Mouse (Mus musculus) hindbrain, embryonic 10.5 days (tissue): ENCODE measurements around the gene Ago1. TPM values are rescaled to one million over a fixed set of nuclear protein-coding genes. Genes with fewer than 3 reads are reported as not detected.

Source experiments
- DNase-seq: peaks from one replicate; pipeline ENCODE4 v3.0.0-alpha.2; 2017; ENCODE audit warnings: low spot score
- H3K27ac ChIP-seq: fragments of 300-500 bp; sonication (generic); 2 replicates; pipeline ENCODE4 v1.5.1; 2016; ENCODE audit warnings: mild to moderate bottlenecking, moderate library complexity
- H3K27me3 ChIP-seq: fragments of 300-500 bp; sonication (generic); 2 replicates; pipeline ENCODE4 v1.6.1; 2016; ENCODE audit warnings: mild to moderate bottlenecking; ENCODE audit not compliant: poor library complexity, insufficient read depth, severe bottlenecking
- H3K36me3 ChIP-seq: fragments of 300-500 bp; sonication (generic); 2 replicates; pipeline ENCODE4 v1.6.1; 2016; ENCODE audit warnings: mild to moderate bottlenecking, moderate library complexity
- H3K4me1 ChIP-seq: fragments of 300-500 bp; sonication (generic); replicated peaks from 2 replicates; pipeline ENCODE4 v1.6.1; 2016; ENCODE audit warnings: mild to moderate bottlenecking
- H3K4me3 ChIP-seq: fragments of 300-500 bp; sonication (generic); 2 replicates; pipeline ENCODE4 v1.5.1; 2016; ENCODE audit warnings: mild to moderate bottlenecking, moderate library complexity
- H3K9me3 ChIP-seq: fragments of 300-500 bp; sonication (generic); 2 replicates; pipeline ENCODE4 v1.6.1; 2016; ENCODE audit warnings: mild to moderate bottlenecking, moderate library complexity
- WGBS: fragments of 180-500 bp; shearing (Covaris S2); methylation state at CpG from one replicate; pipeline ENCODE4 v1.1.7; 2016; 5-methylcytosine and 5-hydroxymethylcytosine counted together
- polyA plus RNA-seq: library from polyadenylated mRNA; unstranded; fragments of >200 nt; fragmentation: Nextera tagmentation; extraction: Ambion mirVana; gene quantifications from 2 replicates; pipeline ENCODE4 v1.2.1, GENCODE M21; 2016

Gene Ago1
- polyA plus RNA-seq, result 11.8 and 13.2 TPM in 2 replicates

DNA sequence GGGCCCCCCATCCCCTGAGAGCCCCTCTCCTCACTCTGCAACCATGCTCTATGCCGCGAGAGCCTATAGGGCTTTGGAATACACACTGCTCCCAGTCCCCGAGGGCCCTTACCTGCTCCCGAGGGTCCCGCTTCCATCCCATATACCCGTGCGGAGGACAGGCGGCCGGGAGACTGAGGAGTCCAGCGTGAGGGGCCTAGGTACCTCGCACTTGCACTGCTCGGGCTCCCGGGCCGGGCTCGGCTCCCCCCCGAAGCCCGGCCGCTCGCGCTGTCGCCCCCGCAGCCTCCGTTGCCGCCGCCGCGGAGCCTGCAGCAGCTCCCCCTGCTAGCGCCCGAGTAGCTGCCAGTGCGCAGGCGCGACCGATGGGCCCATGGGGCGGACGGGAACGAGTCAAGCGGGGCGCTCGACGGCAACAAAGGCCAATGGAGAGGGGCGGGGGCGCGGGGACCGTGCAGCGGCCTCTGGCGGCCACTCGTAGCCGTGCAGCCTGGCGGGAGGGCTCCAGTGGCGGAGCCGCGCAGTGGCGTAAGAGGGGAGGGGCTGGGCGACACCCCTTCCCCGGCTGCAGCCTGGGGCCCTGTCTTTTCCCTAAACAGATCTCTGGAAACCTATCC is at the start of gene Ago1:
Ago1 (minus strand) TSS at position 299 of the 617 bp plus-strand sequence.
- H3K4me3 ChIP-seq, result peak within 1 kb of the TSS; percentile 96
- H3K27me3 ChIP-seq, result no peaks in the 10 kb centered on the region
- H3K4me1 ChIP-seq, result peaks cover 58% of the 10 kb centered on the region
- WGBS, result under 1% methylated on average over 55 of the region's 55 CpGs
- H3K36me3 ChIP-seq, result peaks cover 7% of the 10 kb centered on the region
- DNase-seq, result peak; percentile 97
- peak within 1 kb of the TSS; percentile 99 for H3K27ac ChIP-seq
- H3K9me3 ChIP-seq, result no peaks in the 10 kb centered on the region

DNA sequence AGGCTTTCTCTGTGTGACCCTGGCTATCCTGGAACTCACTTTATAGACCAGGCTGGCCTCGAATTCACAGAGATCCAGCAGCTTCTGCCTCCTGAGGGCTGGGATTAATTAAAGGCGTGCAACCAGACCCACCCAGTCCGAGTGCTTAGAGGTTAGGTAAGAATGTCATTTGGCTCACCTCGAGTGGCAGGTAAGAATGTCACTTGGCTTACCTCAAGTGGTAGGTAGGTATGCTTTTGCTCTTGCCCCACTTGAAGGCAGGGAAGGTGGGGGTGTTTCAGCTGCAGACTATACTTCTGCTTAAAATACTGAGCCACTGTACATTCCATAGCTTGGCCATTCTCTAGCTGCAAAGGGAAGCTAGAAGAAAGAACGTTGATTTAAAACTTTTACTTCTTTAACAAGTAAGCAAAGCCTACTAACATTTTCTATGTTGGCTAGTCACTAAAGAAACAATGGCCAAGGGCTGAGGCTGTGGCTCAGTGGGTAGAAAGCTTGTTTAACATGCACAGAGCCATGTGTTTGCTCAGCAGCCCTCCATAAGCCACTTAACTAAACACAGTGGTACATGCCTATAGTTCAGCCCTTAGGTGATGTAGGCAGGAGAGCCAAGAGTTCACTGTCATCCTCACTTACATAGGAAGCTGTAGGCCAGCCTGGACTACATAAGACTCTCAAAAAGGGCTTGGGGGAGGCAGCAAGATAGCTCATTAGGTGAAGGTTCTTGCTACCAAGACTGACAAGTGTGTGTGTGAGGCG is 44.1 kb upstream of the Ago1 start:
- 87% methylated on average over 6 of the region's 6 CpGs for whole genome bisulfite sequencing
- Histone ChIP-seq H3K9me3 (no peaks in the 10 kb centered on the region), H3K4me1 (0 out of 2 replicates have a peak, but pooled peaks cover 4% of the 10 kb centered on the region), H3K27me3 (no peaks in the 10 kb centered on the region), H3K27ac (no peak overlapping the region), H3K36me3 (peaks cover 26% of the 10 kb centered on the region), H3K4me3 (no peak overlapping the region)
- no peak for DNase-seq

DNA sequence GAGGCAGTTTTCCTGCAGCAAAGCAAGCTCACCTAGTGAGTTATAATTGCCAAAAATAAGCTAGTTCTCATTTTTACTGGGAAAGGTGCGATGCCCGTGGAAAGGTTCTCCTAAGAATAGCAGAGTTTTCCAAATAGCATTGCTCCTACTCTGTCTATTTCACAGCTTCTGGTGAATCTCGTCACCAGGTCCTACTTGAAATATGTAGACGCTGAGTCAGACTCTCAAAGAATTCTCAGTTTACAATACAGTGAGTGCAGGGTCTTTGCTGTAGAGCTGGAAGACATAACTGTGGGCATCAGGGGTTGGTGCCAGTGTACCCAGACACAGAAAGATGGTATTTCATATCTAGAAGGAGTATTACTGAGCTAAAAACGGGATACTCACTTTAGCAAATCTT is 42.6 kb upstream of the Ago1 start:
- Histone ChIP-seq H3K27ac (no peak overlapping the region), H3K4me1 (0 out of 2 replicates have a peak, but pooled peaks cover 4% of the 10 kb centered on the region), H3K4me3 (no peak overlapping the region), H3K9me3 (no peaks in the 10 kb centered on the region), H3K36me3 (peaks cover 33% of the 10 kb centered on the region), H3K27me3 (no peaks in the 10 kb centered on the region)
- DNase-seq, result no peak
- WGBS, result 88% methylated on average over 5 of the region's 5 CpGs

DNA sequence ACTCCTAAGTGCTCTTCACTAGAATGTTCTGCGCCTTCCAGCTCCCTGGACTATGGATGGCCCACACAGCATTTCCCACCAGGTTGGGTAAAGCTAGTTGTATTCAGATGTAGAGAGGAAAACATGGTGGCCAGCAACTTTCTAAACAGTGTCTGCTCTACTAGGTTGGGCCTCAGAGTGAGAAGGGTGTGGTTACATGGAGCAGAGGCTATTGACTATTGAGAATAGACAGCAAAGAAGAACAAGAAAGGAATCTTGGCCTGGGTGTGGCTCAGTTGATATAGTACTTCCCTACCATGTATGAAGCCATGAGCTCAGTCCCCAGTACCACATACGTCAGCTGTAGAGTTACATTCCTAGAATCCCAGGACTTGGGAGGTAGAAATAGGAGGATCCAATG is 40.7 kb upstream of the Ago1 start:
- Histone ChIP-seq H3K4me3 (no peak overlapping the region), H3K4me1 (0 out of 2 replicates have a peak, but pooled peaks cover 4% of the 10 kb centered on the region), H3K36me3 (peaks cover 33% of the 10 kb centered on the region), H3K9me3 (no peaks in the 10 kb centered on the region), H3K27me3 (no peaks in the 10 kb centered on the region), H3K27ac (no peak overlapping the region)
- no peak for DNase-seq
- WGBS, result 94% methylated on average over 2 of the region's 2 CpGs

DNA sequence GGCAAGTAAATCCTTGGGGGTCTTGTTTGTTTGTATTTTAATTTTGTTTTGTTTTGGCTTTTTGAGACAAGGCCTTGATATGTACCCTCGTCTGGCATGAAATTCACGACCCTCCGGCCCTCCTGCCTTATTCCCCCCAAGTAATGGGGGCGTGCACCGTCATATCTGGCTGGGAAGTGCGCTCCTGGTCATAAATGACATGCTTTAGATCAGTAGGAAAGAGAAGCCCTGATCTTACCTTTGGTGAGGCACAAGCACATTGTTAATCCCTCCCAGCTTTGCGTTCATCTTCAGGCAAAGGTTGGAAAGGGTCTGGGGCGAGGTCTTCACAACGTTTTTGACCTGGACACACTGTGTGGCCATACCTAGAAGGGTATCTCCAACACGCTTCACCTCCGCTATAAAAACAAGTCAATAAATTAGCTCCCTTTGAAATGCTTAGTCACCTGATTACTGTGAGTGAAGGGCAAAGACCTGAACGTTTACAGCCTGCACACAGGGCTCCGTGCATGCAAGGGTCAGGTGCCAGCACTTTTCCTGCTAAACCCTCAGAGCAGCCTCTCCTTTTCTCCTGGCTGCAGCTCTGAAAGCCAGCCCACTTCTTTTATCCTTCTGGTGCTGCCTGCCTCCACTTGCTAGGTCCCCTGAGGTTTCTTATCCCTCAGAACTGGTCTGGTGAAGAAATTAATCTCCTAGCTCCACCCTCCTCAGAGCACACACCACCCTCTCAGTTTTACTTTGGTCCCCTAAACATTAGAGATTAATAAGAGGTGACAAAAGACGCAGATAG is 39.9 kb upstream of the Ago1 start:
- Histone ChIP-seq H3K9me3 (no peaks in the 10 kb centered on the region), H3K4me1 (0 out of 2 replicates have a peak, but pooled peaks cover 4% of the 10 kb centered on the region), H3K27me3 (no peaks in the 10 kb centered on the region), H3K4me3 (no peak overlapping the region), H3K27ac (no peak overlapping the region), H3K36me3 (peaks cover 31% of the 10 kb centered on the region)
- no peak for DNase-seq
- 80% methylated on average over 14 of the region's 14 CpGs for whole genome bisulfite sequencing

DNA sequence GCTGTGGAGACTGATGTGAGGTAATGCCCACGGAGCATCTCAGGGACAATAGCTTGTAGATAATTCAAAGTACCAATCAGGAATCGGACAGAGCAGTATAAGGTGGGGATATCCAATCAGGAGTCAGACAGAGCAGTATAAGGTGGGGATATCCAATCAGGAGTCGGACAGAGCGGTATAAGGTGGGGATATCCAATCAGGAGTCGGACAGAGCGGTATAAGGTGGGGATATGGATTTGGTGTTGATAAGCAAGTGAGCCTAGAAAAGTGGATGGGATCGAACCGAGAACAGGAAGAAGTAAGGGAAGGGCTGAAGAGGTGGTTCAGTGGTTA is 34.6 kb upstream of the Ago1 start:
- DNase-seq, result no peak
- no peak overlapping the region for H3K27ac ChIP-seq
- 0 out of 2 replicates have a peak, but pooled peaks cover 5% of the 10 kb centered on the region for H3K4me1 ChIP-seq
- no peaks in the 10 kb centered on the region for H3K9me3 ChIP-seq
- WGBS, result 48% methylated on average over 8 of the region's 8 CpGs
- no peaks in the 10 kb centered on the region for H3K27me3 ChIP-seq
- H3K36me3 ChIP-seq, result peaks cover 11% of the 10 kb centered on the region
- H3K4me3 ChIP-seq, result no peak overlapping the region

DNA sequence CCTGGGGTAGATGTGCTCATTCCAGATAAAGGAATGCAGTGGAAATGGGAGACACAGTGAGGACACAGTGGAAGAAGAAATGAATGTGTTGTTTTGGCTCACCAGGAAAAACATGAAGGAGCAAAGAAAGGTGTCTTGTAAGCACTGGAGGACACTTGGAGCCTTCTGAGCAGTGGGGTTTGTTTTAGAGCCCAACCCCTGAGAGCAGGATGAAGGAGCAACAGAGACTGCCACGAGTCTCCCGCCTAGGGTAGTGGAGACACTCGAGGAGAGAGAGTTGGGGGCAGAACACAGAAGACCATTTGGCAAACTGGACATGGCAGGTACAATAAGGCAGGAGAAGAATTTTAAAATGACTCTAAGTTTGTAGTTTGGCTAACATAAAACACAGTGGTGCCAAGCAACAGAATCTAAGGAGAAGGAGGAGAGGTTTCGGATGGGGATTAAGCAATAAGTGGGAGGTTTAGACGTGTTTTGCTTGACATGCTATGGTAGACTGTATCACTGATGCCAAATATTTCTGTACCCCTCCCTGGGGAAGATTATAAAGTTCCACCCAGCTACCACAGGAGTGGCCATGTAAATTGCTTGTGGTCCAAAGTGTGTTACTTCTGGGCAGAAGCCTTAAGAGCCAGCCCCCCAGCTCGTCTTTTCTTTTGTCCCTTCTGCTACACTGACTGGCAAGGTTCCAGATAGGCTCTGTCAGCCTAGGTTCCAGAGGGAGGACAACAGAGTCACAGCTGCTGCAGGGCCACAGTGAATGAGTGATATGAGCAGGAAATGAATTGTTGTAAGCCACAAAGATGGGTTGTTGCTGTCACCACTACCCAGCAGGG is 34.0 kb upstream of the Ago1 start:
- Histone ChIP-seq H3K27me3 (no peaks in the 10 kb centered on the region), H3K4me1 (0 out of 2 replicates have a peak, but pooled peaks cover 5% of the 10 kb centered on the region), H3K36me3 (peaks cover 11% of the 10 kb centered on the region), H3K9me3 (no peaks in the 10 kb centered on the region), H3K27ac (no peak overlapping the region), H3K4me3 (no peak overlapping the region)
- WGBS, result 77% methylated on average over 6 of the region's 6 CpGs
- DNase-seq, result no peak

DNA sequence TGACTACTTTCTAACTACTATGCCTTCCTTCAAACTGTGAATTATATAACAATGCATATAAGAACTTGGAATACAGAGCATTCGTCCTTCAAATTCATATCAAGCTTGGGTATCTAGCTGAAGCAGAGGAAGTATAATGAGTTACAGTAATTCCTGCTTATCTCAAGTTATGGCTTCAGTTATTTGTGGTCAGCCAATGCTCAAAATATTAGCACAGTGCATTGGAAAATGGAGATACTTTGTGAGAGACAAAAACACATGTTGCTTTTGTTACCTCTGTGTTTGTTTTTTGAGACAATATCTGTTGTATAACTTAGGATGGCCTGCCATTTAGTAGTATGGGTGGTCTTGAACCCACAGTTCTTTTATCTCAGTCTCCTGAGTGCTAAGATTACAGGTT is 30.2 kb upstream of the Ago1 start:
- WGBS, result 92% methylated on average over 1 of the region's 1 CpGs
- no peaks in the 10 kb centered on the region for H3K27me3 ChIP-seq
- no peaks in the 10 kb centered on the region for H3K9me3 ChIP-seq
- no peak overlapping the region for H3K4me3 ChIP-seq
- peaks cover 5% of the 10 kb centered on the region; the same call in 1 of the 2 replicates for H3K36me3 ChIP-seq
- DNase-seq, result no peak
- no peak overlapping the region for H3K27ac ChIP-seq
- 0 out of 2 replicates have a peak, but pooled peaks cover 5% of the 10 kb centered on the region for H3K4me1 ChIP-seq

DNA sequence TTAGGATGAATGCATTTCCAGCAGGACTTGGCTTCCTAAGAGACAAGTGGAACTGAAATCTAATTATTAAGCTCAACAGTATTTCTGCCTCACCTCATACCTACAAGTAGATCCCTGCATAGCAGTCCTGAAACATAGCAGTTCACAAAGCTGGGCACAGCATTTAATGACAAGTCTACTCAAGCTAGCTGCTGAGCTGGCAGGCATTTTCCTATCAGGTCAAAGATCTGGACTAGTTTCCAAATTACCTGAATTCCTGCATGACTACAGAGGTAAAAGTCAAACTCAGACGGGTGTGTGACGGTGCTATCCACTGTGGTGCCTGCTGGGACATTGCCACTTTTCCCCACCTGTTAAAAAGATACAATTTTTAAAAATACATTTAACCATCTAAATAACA is 28.6 kb upstream of the Ago1 start:
- H3K27me3 ChIP-seq, result no peaks in the 10 kb centered on the region
- no peak for DNase-seq
- no peak overlapping the region for H3K4me3 ChIP-seq
- H3K36me3 ChIP-seq, result peaks cover 14% of the 10 kb centered on the region; the same call in 1 of the 2 replicates
- no peaks in the 10 kb centered on the region for H3K4me1 ChIP-seq
- whole genome bisulfite sequencing, result 79% methylated on average over 2 of the region's 2 CpGs
- no peak overlapping the region for H3K27ac ChIP-seq
- no peaks in the 10 kb centered on the region for H3K9me3 ChIP-seq

DNA sequence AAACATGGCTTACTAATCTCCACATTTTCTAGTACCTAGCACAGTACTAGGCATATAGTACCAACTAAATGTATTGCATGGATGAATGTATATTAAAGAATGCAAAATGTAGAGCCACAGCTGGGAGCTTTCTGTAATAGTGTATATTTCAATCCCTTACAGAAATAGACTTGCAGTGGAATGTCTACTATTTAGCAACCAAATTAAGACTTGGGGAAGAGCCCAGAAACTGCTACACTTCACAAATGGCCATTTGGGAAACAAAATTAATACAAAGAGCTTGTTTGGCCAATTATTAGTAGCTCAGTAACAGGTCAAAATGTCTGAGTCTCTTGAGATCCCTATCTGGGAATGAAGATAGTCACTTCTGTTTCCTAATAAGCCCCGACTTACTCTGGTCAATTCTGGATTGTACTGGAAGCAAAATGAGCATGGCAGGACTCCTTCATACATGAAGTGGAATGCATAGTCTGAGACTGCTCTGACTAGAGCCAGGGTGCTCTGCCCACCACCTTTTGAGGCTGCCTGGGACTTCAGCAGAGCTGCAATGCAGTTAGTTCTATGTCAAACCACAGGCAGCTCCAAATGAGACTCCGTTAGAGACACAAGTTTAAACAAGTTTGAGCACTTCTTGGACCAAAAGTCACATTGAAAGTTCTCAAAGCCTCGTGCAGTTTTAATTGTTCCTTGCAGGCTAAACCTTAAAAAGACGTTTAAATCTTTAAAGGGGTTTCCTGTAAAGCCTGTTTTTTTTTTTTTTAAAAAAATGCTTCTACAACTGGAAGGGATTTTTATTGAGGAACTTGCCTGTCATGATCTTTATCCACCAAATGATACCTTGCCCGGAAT is 27.8 kb upstream of the Ago1 start:
- Histone ChIP-seq H3K27me3 (no peaks in the 10 kb centered on the region), H3K4me1 (no peaks in the 10 kb centered on the region), H3K36me3 (peaks cover 14% of the 10 kb centered on the region; the same call in 1 of the 2 replicates), H3K9me3 (no peaks in the 10 kb centered on the region), H3K27ac (no peak overlapping the region), H3K4me3 (no peak overlapping the region)
- 83% methylated on average over 5 of the region's 5 CpGs for WGBS
- no peak for DNase-seq

DNA sequence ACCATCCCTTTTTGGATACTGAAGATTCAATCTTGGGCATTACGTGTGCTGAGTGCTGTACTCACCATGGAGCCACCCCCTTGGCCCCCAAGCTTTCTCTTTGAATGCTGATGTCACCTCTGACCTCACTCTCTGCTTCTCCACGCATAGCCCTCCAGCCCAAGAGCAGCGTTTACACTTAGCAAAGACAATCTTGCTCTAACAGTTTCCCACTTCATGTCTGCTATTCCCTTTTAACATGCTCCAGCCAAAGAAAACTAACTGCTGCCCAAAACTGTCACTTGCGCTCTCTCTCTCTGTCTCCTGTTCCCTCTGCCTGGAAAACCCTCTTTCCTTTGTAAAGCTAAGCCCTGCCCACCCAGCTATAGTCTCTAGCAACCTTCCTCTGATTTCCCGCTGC is 27.1 kb upstream of the Ago1 start:
- no peak overlapping the region for H3K27ac ChIP-seq
- H3K36me3 ChIP-seq, result peaks cover 14% of the 10 kb centered on the region; the same call in 1 of the 2 replicates
- 63% methylated on average over 5 of the region's 5 CpGs for WGBS
- no peaks in the 10 kb centered on the region for H3K9me3 ChIP-seq
- H3K4me1 ChIP-seq, result no peaks in the 10 kb centered on the region
- H3K27me3 ChIP-seq, result no peaks in the 10 kb centered on the region
- DNase-seq, result no peak
- H3K4me3 ChIP-seq, result no peak overlapping the region
